Mouse (Mus musculus) limb, embryonic 14.5 days (tissue): Measurements from ENCODE around the gene Gpx4. TPM values are rescaled to one million over a fixed set of nuclear protein-coding genes. Genes with fewer than 3 reads are reported as not detected.

Experiments
- ATAC-seq: fragments of 200-750 bp; cut with Nextera tagmentation; 2 replicates; pipeline ENCODE4 v1.8.0; 2017; ENCODE audit warnings: low read depth, moderate number of reproducible peaks, moderate TSS enrichment; ENCODE audit not compliant: low FRiP score
- DNase-seq: peaks from one replicate; pipeline ENCODE4 v3.0.0-alpha.2; 2015; ENCODE audit warnings: low spot score
- H3K27ac ChIP-seq: fragments of 300-500 bp; sonication (generic); replicated peaks from 2 replicates; pipeline ENCODE4 v1.5.1; 2014; ENCODE audit warnings: low read depth, mild to moderate bottlenecking, low read length, moderate library complexity, mixed read lengths
- H3K27me3 ChIP-seq: fragments of 300-500 bp; sonication (generic); 2 replicates; pipeline ENCODE4 v1.6.1; 2014; ENCODE audit warnings: low read length, mixed read lengths; ENCODE audit not compliant: control insufficient read depth, insufficient read depth
- H3K36me3 ChIP-seq: fragments of 300-500 bp; sonication (generic); 2 replicates; pipeline ENCODE4 v1.6.1; 2014; ENCODE audit warnings: mild to moderate bottlenecking, low read length, moderate library complexity, mixed read lengths; ENCODE audit not compliant: control insufficient read depth, insufficient read depth
- H3K4me1 ChIP-seq: fragments of 300-500 bp; sonication (generic); 2 replicates; pipeline ENCODE4 v1.6.1; 2014; ENCODE audit warnings: antibody characterized with exemption, low read length, mixed read lengths; ENCODE audit not compliant: control insufficient read depth, insufficient read depth
- H3K4me2 ChIP-seq: fragments of 300-500 bp; sonication (generic); replicated peaks from 2 replicates; pipeline ENCODE4 v1.6.1; 2014; ENCODE audit warnings: low read depth, mild to moderate bottlenecking, low read length, moderate library complexity; ENCODE audit not compliant: severe bottlenecking
- H3K4me3 ChIP-seq: fragments of 300-500 bp; sonication (generic); replicated peaks from 2 replicates; pipeline ENCODE4 v1.5.1; 2014; ENCODE audit warnings: low read length
- H3K9ac ChIP-seq: fragments of 300-500 bp; sonication (generic); 2 replicates; pipeline ENCODE4 v1.6.1; 2014; ENCODE audit warnings: mild to moderate bottlenecking, low read depth, low read length, moderate library complexity; ENCODE audit not compliant: severe bottlenecking
- H3K9me3 ChIP-seq: fragments of 300-500 bp; sonication (generic); 2 replicates; pipeline ENCODE4 v1.6.1; 2016; ENCODE audit warnings: low read length; ENCODE audit not compliant: control insufficient read depth
- POLR2A ChIP-seq: fragments of 200-500 bp; IDR thresholded peaks from 2 replicates; pipeline ENCODE4 v1.8.0; 2012; ENCODE audit warnings: inconsistent platforms, mild to moderate bottlenecking, moderate library complexity, borderline replicate concordance; ENCODE audit not compliant: insufficient read depth, insufficient read length; ENCODE audit errors: extremely low read depth
- WGBS: fragments of 180-500 bp; shearing (Covaris S2); extraction: QIAGEN DNeasy Blood & Tissue Kit; methylation state at CpG from one replicate; pipeline ENCODE4 v1.1.7; 2014; 5-methylcytosine and 5-hydroxymethylcytosine counted together
- polyA plus RNA-seq, 2 experiments: library from polyadenylated mRNA; depleted of rRNA in 1 of 2; stranded (reverse) in 1 of 2; unstranded in 1 of 2; fragments of >200 nt; fragmentation: Nextera tagmentation in 1 of 2; extraction: Ambion mirVana in 1 of 2; gene quantifications; 2 replicates each; pipeline versions ENCODE4 v1.2.1 to v1.2.3; 2012 to 2014

Gpx4 gene
- polyA plus RNA-seq, 2 experiments, result 379 to 493 TPM

- no peak for TF ChIP-seq POLR2A
- no peak for DNase-seq
- ATAC-seq, result no peak
- Histone ChIP-seq H3K4me1 (peaks cover 16% of the 10 kb centered on the region), H3K27me3 (no peaks in the 10 kb centered on the region), H3K9ac (no peak overlapping the region), H3K9me3 (no peaks in the 10 kb centered on the region), H3K36me3 (peaks cover 10% of the 10 kb centered on the region), H3K27ac (no peak overlapping the region), H3K4me3 (no peak overlapping the region), H3K4me2 (no peak overlapping the region)
- WGBS, result 36% methylated on average over 15 of the region's 15 CpGs
These were observed 4.1 kb downstream of the Gpx4 start for GRCm38 (mm10) chr10:80050885-80051617.

GRCm38 (mm10) chr10:80051618-80052373 lies 4.8 kb downstream of the Gpx4 start:
- DNase-seq (no peak), ATAC-seq (no peak)
- Histone ChIP-seq H3K9ac (no peak overlapping the region), H3K27me3 (no peaks in the 10 kb centered on the region), H3K27ac (0 out of 2 replicates have a peak overlapping the region, but pooled peaks have one; percentile 2), H3K36me3 (peaks cover 15% of the 10 kb centered on the region), H3K9me3 (no peaks in the 10 kb centered on the region), H3K4me2 (no peak overlapping the region), H3K4me3 (no peak overlapping the region), H3K4me1 (peaks cover 16% of the 10 kb centered on the region)
- no peak for TF ChIP-seq POLR2A
- WGBS, result 40% methylated on average over 8 of the region's 14 CpGs

GRCm38 (mm10) chr10:80052374-80052764 lies 5.4 kb downstream of the Gpx4 start:
- Histone ChIP-seq H3K27me3 (no peaks in the 10 kb centered on the region), H3K4me1 (peaks cover 16% of the 10 kb centered on the region), H3K4me3 (no peak overlapping the region), H3K27ac (no peak overlapping the region), H3K4me2 (no peak overlapping the region), H3K36me3 (peaks cover 21% of the 10 kb centered on the region), H3K9me3 (no peaks in the 10 kb centered on the region), H3K9ac (no peak overlapping the region)
- 85% methylated on average over 5 of the region's 5 CpGs for WGBS
- no peak for DNase-seq
- TF ChIP-seq POLR2A, result no peak
- no peak for ATAC-seq

- under 1% methylated on average over 47 of the region's 47 CpGs for WGBS
- peaks cover 31% of the 10 kb centered on the region for H3K36me3 ChIP-seq
- peak overlapping the region; percentile 81 for H3K4me2 ChIP-seq
- H3K4me1 ChIP-seq, result peaks cover 16% of the 10 kb centered on the region
- TF ChIP-seq POLR2A, result peak; percentile 92; the same call in 1 of the 2 replicates
- H3K27ac ChIP-seq, result peak overlapping the region; percentile 95
- ATAC-seq (peak; percentile 96), DNase-seq (peak; percentile 100)
- peak overlapping the region; percentile 91 for H3K4me3 ChIP-seq
- no peaks in the 10 kb centered on the region for H3K9me3 ChIP-seq
- H3K9ac ChIP-seq, result peak overlapping the region; percentile 88
- no peaks in the 10 kb centered on the region for H3K27me3 ChIP-seq
These were observed 6.4 kb downstream of the Gpx4 start for GRCm38 (mm10) chr10:80053259-80053780.
